Mouse (Mus musculus): ENCODE measurements at regions not wholly inside any gene's neighbourhood (a gene's known extent, or its start where the extent isn't known, plus 50 kb on each side); places are given as distances from the start of the nearest gene placed in this dataset.

DNA sequence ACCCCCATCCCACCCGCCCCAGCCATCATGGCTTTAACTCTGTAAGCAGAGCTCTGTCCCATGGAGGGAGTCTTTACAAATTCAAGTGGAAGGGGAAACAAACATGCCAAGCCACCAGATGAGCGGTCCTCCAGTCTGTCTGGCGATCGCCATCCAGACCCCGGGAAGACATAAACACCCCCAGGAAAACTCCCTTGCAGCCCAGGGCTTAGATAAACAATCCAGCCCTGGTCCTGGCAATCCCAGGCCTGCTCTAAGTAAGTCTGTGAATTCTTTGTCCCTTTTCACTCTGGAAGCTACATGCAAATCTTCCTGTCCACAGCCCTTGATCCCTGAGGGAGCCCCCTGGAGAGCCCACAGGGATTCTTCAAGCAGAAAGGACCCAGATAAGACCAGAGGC, 129.2 kb upstream of the Sox11 start:
- Histone ChIP-seq H3K4me3 (replicated peaks) (no peak overlapping the region), H3K9me3 (replicated peaks) (no peaks in the 10 kb centered on the region), H3K9ac (no peak overlapping the region), H3K4me2 (no peak overlapping the region), H3K4me1 (replicated peaks) (no peaks in the 10 kb centered on the region), H3K27me3 (no peaks in the 10 kb centered on the region), H3K27ac (no peak overlapping the region), H3K36me3 (no peaks in the 10 kb centered on the region)
- 30% methylated on average over 5 of the region's 5 CpGs for WGBS (ENCODE audit: insufficient replicate concordance)
- DNase-seq: no peak
- ATAC-seq (ENCODE audit: low read depth): no peak

DNA sequence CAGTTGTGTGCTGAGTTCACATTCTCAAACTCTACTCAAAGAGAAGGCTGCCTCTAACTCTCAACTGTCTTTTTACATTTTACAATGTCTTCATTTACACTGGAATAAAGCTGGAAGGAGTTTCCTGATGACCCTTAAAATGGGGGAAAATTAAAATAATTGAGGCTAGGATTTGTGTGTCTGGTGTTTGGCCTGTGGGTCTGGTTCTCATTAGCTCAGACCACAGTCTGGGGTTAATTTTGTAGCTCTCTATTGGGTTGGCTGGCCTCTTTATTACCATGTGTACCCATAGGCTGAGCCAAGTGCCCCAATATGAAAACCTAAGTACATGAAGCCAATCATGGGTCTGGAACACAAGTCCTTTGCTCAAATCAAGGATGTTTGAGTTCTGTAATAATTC, 128.0 kb upstream of the Sox11 start:
- H3K27ac ChIP-seq: no peak overlapping the region
- ATAC-seq (ENCODE audit: low read depth) (no peak), DNase-seq (no peak)
- H3K9ac ChIP-seq: no peak overlapping the region
- no peaks in the 10 kb centered on the region for H3K9me3 ChIP-seq (replicated peaks)
- H3K27me3 ChIP-seq: no peaks in the 10 kb centered on the region
- H3K4me1 ChIP-seq (replicated peaks): no peaks in the 10 kb centered on the region
- no peaks in the 10 kb centered on the region for H3K36me3 ChIP-seq
- H3K4me2 ChIP-seq: no peak overlapping the region
- no peak overlapping the region for H3K4me3 ChIP-seq (replicated peaks)

DNA sequence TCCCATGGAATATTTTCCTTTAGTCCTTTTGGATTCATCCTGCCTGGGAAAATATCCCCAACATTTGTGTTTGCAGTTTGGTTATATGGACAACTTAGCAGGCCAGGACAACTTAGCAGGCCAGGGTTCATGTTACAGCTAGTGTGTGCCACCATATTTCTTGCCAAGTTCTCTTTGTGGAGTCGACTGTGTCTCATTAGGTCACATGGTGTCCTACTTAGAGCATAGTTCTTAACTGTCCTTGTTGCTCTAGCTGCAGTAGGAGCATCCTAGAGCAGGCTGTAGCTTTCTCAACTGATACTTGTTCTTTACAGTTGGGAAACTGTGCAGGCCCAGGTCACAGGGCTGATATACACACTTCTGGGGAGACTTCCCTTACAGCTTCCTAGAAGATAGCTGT, 126.4 kb upstream of the Sox11 start:
- ATAC-seq (ENCODE audit: low read depth): no peak
- WGBS (ENCODE audit: insufficient replicate concordance): 55% methylated on average over 1 of the region's 1 CpGs
- Histone ChIP-seq H3K36me3 (no peaks in the 10 kb centered on the region), H3K4me2 (no peak overlapping the region), H3K27me3 (no peaks in the 10 kb centered on the region), H3K9me3 (replicated peaks) (no peaks in the 10 kb centered on the region), H3K27ac (no peak overlapping the region), H3K9ac (no peak overlapping the region), H3K4me1 (replicated peaks) (no peaks in the 10 kb centered on the region), H3K4me3 (replicated peaks) (no peak overlapping the region)
- no peak for DNase-seq

DNA sequence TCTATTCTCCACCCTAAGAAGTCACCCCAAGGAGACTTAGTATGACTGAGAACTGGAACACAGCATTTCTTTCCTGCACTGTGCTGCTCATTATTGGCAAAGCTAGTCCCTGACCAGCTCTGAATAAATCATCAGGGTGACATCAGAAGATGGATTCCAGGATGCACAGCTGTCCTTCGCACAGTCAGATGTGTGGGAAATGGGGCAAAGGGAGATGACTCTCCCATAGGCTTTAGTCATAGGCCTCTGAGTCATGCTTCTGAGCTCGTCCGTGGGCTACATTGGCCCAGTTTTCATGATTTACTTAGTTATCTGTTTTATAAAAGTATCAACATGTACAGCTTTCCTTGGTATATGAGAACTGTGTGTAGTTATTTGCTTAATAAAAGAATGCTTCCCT, 125.8 kb upstream of the Sox11 start:
- WGBS (ENCODE audit: insufficient replicate concordance): 72% methylated on average over 3 of the region's 3 CpGs
- no peak for ATAC-seq (ENCODE audit: low read depth)

DNA sequence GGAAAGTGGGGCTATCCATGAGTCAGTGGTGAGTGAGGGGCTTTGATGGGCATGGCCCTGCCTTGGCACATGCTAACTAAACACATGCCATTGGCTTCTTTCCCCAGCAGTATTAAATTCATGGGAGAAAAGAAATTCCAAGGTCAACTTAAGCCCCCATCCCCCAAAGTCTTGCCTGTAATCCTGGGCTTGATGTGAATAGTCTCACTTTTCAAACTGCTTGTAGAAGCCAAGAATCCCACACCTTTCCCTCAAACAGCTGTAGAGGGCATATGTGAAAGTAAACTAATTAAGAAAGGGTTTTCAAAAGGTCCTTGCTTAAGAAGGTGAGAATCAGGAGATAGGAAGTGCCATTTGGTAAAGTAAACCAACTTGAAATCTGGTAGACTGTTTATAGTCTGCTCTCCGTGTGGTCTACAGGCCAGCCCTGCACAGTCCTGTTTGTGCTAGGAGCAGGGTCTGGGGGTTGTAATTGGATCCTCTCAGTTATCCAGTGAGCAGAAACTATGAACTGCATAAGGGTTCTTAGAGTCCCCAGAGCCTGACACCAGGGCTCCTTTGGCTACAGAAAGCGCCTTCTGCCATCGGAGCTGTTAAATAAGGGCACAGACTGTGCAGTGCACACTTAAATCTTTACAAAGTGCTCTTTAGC, 123.3 kb upstream of the Sox11 start:
- no peak for ATAC-seq (ENCODE audit: low read depth)
- H3K4me1 ChIP-seq (replicated peaks): no peaks in the 10 kb centered on the region
- no peaks in the 10 kb centered on the region for H3K27me3 ChIP-seq
- no peak overlapping the region for H3K4me2 ChIP-seq
- H3K4me3 ChIP-seq (replicated peaks): no peak overlapping the region
- no peak overlapping the region for H3K27ac ChIP-seq
- no peaks in the 10 kb centered on the region for H3K36me3 ChIP-seq
- no peak for DNase-seq
- 58% methylated on average over 3 of the region's 3 CpGs for WGBS (ENCODE audit: insufficient replicate concordance)
- no peaks in the 10 kb centered on the region for H3K9me3 ChIP-seq (replicated peaks)
- no peak overlapping the region for H3K9ac ChIP-seq

More for the DNA sequence above, 125.8 kb upstream of the Sox11 start:
- Histone ChIP-seq H3K4me3 (replicated peaks) (no peak overlapping the region), H3K9me3 (replicated peaks) (no peaks in the 10 kb centered on the region), H3K27ac (no peak overlapping the region), H3K4me2 (no peak overlapping the region), H3K27me3 (no peaks in the 10 kb centered on the region), H3K9ac (no peak overlapping the region), H3K4me1 (replicated peaks) (no peaks in the 10 kb centered on the region), H3K36me3 (no peaks in the 10 kb centered on the region)
- no peak for DNase-seq

DNA sequence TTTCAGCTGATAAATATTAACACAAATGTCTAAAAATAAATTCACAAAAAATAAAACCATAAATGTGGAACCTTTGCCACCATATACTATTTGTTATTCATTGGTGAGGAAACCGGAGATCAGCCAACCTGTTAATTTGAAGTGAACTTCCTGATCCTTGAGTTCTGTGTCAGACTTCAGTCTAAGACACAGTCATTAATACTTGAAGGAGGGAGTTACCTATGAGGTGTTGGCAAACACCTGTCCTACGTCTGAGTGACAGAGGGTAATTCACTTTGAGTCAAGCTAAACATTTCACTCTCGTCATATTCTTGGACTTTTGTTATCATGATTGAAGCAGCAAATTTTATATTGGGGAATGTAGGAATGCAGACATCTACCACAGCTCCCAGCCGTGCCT, 116.3 kb upstream of the Sox11 start:
- Histone ChIP-seq H3K4me1 (replicated peaks) (no peaks in the 10 kb centered on the region), H3K27ac (no peak overlapping the region), H3K27me3 (no peaks in the 10 kb centered on the region), H3K4me2 (no peak overlapping the region), H3K9ac (no peak overlapping the region), H3K4me3 (replicated peaks) (no peak overlapping the region), H3K36me3 (no peaks in the 10 kb centered on the region), H3K9me3 (replicated peaks) (no peaks in the 10 kb centered on the region)
- ATAC-seq (ENCODE audit: low read depth): no peak
- no peak for DNase-seq
- 54% methylated on average over 4 of the region's 4 CpGs for WGBS (ENCODE audit: insufficient replicate concordance)

DNA sequence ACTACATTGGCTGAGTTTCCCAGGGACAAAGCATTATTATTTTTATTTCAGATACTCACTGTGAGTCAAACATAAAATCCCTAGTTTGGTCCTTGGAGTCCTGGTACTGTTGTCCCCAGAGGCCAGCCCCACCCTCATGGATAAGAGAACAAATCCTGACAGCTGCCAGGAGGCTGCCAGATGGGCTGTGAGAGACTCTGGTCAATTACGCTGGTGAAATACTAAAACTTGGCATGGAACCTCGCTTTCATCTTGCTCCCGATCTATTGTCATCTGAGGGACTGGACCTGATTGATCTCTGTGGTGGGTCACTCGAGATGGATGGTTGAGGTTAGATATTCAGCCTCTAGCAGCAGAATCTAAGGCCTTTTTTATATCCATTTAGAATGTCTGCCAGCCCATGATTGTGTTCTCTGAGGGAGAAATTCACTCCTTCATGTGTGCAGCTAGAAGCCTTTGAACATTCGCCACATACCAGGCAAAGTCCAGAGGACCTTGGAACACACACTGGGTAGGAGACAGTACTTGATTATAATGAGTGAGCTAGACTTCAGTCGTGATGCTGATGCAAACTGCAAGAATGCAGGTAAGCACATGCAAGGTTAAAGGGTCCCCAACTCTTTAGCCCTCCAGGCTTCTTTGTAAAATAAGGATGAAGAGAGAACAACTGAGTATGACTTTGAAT, 95.4 kb upstream of the Sox11 start:
- Histone ChIP-seq H3K27ac (no peak overlapping the region), H3K36me3 (no peaks in the 10 kb centered on the region), H3K4me2 (no peak overlapping the region), H3K9ac (no peak overlapping the region), H3K9me3 (replicated peaks) (no peaks in the 10 kb centered on the region), H3K4me3 (replicated peaks) (no peak overlapping the region), H3K4me1 (replicated peaks) (no peaks in the 10 kb centered on the region), H3K27me3 (no peaks in the 10 kb centered on the region)
- DNase-seq (no peak), ATAC-seq (ENCODE audit: low read depth) (no peak)
- WGBS (ENCODE audit: insufficient replicate concordance): 53% methylated on average over 6 of the region's 6 CpGs

DNA sequence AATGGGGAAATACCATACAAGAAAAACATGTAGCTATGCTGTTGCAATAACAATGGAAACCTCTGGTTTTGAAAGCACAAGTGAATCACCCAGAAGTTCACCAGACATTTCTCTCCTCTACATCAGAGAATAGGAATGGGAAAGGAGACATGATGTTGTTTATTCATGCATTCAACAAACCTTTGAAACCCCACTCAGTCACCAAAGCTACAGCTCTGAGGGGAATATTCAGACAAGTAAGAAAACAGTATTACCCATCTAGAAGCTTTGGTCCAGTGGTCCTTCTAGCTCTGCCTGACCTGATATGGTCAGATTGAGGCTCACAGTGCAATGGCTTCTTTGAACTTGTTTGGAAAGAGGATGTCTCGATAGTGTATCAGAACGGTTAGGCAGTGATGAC, 89.0 kb upstream of the Sox11 start:
- Histone ChIP-seq H3K4me2 (no peak overlapping the region), H3K36me3 (no peaks in the 10 kb centered on the region), H3K27me3 (no peaks in the 10 kb centered on the region), H3K9me3 (replicated peaks) (no peaks in the 10 kb centered on the region), H3K4me3 (replicated peaks) (no peak overlapping the region), H3K4me1 (replicated peaks) (no peaks in the 10 kb centered on the region), H3K27ac (no peak overlapping the region), H3K9ac (no peak overlapping the region)
- ATAC-seq (ENCODE audit: low read depth) (no peak), DNase-seq (no peak)
- 77% methylated on average over 2 of the region's 2 CpGs for WGBS (ENCODE audit: insufficient replicate concordance)

DNA sequence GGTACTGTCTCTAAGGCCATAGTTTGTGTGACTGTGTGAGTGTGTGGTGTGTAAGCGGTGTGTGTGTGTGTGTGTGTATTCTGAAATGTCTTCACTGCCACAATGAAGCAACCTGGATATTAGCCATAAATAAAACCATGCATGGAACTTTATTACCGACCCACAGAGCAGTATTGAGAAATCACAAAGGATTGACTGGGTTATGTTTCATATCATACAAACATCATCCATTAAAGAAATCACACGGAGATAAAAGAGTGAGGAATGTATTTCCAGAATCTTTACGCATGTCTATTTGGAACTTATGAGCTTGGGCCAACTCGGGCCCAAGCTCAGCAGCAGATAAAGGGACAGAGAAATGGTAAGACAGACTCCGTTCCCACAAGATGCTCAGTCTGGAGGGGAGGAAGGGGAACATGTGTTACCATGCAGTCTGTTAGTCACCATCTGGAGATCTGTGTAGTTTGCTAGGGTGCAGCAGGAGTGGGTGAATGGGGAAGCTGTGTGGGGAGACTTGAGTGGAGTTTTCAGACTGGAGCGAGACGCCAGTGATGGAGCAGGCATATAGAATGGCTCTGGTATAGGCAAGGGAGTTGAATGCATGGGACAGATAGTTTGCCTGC, 75.1 kb upstream of the Sox11 start:
- DNase-seq: no peak
- Histone ChIP-seq H3K36me3 (no peaks in the 10 kb centered on the region), H3K27ac (no peak overlapping the region), H3K4me3 (replicated peaks) (no peak overlapping the region), H3K4me2 (no peak overlapping the region), H3K9ac (no peak overlapping the region), H3K27me3 (no peaks in the 10 kb centered on the region), H3K9me3 (replicated peaks) (no peaks in the 10 kb centered on the region), H3K4me1 (replicated peaks) (no peaks in the 10 kb centered on the region)
- 66% methylated on average over 8 of the region's 8 CpGs for WGBS (ENCODE audit: insufficient replicate concordance)
- no peak for ATAC-seq (ENCODE audit: low read depth)

DNA sequence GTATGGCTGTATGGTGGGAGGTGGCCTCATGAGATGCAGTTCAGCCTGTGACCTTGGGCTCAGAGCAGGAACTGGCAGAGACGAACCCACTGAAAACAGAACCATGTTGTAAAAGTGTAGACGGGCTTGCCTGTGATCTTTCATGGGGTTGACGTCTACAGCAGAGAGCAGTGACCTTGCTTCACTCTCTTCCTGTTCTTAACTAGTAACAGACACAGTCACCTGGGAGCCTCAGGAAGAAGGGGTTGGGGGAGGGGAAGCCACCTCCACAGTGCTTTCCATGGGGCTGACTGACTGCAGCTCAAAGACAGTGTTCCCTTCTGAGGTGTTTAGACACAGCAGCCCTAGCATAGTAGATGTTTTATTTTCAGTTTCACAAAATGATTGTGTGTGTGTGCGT, 68.2 kb upstream of the Sox11 start:
- H3K27me3 ChIP-seq: no peaks in the 10 kb centered on the region
- no peak overlapping the region for H3K27ac ChIP-seq
- no peak overlapping the region for H3K4me3 ChIP-seq (replicated peaks)
- DNase-seq (no peak), ATAC-seq (ENCODE audit: low read depth) (no peak)
- no peaks in the 10 kb centered on the region for H3K9me3 ChIP-seq (replicated peaks)
- H3K9ac ChIP-seq: no peak overlapping the region
- 36% methylated on average over 4 of the region's 4 CpGs for WGBS (ENCODE audit: insufficient replicate concordance)
- no peaks in the 10 kb centered on the region for H3K36me3 ChIP-seq
- H3K4me1 ChIP-seq (replicated peaks): no peaks in the 10 kb centered on the region
- no peak overlapping the region for H3K4me2 ChIP-seq

DNA sequence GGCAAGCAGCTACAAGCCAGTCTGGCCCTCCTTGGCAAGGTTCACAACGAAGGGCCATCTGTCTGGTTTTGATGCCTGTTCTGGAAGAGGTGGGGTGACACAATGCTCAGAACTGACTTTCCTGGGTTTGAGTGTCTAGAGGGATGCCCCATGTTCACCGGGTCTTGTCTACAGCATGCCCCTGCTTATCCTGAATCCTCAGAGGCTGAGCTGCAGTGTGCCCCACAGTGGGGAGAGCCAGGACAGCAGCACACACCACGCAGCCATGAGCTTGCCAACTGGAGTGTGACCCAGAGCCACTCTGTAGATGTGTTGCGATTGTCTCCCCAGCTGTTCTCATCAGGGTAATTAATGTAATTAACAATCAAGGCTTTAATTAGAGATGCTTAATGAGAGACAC, 66.1 kb upstream of the Sox11 start:
- Histone ChIP-seq H3K9me3 (replicated peaks) (no peaks in the 10 kb centered on the region), H3K4me2 (no peak overlapping the region), H3K27ac (no peak overlapping the region), H3K27me3 (no peaks in the 10 kb centered on the region), H3K9ac (no peak overlapping the region), H3K4me3 (replicated peaks) (no peak overlapping the region), H3K36me3 (no peaks in the 10 kb centered on the region), H3K4me1 (replicated peaks) (no peaks in the 10 kb centered on the region)
- no peak for ATAC-seq (ENCODE audit: low read depth)
- no peak for DNase-seq
- 50% methylated on average over 4 of the region's 4 CpGs for whole genome bisulfite sequencing (ENCODE audit: insufficient replicate concordance)

DNA sequence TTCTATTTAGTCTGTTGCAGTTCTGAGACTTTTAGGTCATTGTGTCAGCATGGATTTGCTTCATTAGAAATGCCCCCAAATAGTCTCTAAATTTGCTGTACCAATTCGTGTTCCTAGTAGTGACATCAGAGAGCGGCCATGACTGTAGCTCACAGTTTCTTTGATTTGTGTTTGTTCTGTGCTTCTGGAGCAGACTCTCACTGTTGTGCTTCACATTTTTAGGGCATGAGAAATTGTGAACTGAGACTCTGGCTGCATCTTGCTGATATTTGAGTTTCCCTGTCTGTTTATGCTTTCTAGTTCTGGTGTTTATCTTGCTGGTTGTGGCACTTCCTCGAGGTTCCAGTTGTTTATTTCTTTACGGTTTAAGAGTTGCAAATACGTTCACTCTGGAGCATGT, 57.0 kb upstream of the Sox11 start:
- no peak for ATAC-seq (ENCODE audit: low read depth)
- no peaks in the 10 kb centered on the region for H3K4me1 ChIP-seq (replicated peaks)
- H3K9ac ChIP-seq: no peak overlapping the region
- H3K4me3 ChIP-seq (replicated peaks): no peak overlapping the region
- H3K9me3 ChIP-seq (replicated peaks): no peaks in the 10 kb centered on the region
- no peak overlapping the region for H3K4me2 ChIP-seq
- 59% methylated on average over 5 of the region's 5 CpGs for WGBS (ENCODE audit: insufficient replicate concordance)
- no peaks in the 10 kb centered on the region for H3K36me3 ChIP-seq
- DNase-seq: no peak
- H3K27ac ChIP-seq: no peak overlapping the region
- H3K27me3 ChIP-seq: no peaks in the 10 kb centered on the region
